Mouse (Mus musculus) granulocyte monocyte progenitor cell, adult 5-6 weeks (primary cell): ENCODE results near the gene Lce1b. TPM values are rescaled to one million over a fixed set of nuclear protein-coding genes. Genes with fewer than 3 reads are reported as not detected.

Experiments
- ATAC-seq: replicated peaks from 2 replicates; pipeline ENCODE4 v1.8.0; 2016; ENCODE audit warnings: mild to moderate bottlenecking, moderate TSS enrichment, inconsistent platforms; ENCODE audit not compliant: poor library complexity, severe bottlenecking
- total RNA-seq, 2 experiments: library from RNA; stranded (forward) in 1 of 2; stranded (reverse) in 1 of 2; fragments of 200-712, 200-1000 nt in 1 of 2; fragments of >200 nt in 1 of 2; fragmentation: Nextera tagmentation in 1 of 2; gene quantifications; 2 replicates each; pipeline ENCODE4 v1.2.3; 2014 to 2017

Lce1b gene
- total RNA-seq (2014; fragmentation: Nextera tagmentation) (not detected in 2 replicates), total RNA-seq (2017) (not detected in 2 replicates)

DNA sequence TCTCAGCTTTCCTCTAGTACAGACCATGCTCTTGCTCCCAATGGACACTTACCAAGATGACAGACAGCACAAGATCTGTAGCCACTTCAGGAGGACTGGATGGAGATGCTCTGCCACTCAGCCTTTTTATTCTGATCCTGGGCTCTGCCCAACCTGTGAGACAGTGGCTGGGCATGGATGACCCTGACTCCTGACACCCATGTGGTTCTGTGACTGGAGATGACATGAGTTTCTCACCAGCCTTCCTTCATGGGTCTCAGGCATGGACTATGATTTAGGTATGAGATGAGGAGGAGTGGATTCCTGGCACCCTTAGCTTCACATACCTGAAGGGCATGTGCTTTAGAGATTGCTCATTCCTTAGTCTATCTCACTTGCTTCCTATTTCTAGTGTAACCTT is at the start of gene Lce1b:
Gene Lce1b (minus strand): TSS at position 101 of the 400 bp plus-strand sequence.
- no peak for ATAC-seq

DNA sequence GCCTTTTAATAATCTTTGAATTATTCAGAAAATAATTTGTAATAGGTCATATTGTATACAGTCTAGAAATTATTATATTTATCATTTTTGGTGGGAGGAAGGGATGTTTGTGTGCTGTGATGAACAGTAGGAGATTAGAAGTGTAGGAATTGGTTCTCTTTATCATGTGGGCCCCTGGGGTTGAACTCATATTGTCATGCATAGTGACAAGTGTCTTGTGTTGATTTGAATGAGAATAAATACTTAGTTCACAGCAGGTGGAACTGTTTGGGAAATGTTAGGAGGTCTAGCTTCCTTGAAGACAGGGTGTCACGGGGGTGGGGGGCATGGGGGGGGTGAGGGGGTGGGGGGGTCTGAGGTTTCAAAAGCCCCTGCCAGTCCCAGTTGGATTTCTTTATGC is 37.9 kb upstream of the Lce1b start:
- ATAC-seq = no peak

DNA sequence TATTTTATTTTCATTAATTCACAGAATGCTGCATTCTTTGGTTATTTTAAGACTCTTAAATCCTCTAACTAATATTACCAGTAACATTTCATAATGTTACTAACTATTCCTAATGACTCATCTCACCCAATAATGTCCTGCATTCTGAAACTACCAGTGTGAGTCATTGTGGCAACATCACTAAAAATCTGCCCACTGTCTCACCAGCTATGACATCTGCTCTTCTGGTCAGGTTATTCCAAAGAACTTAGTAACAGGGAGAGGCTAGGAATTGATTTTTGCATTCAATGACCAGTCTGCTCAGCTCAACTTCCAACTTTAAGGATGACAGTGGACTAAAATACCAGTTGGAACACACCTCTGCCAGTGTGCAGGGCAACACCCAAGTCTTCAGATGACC is 35.0 kb upstream of the Lce1b start:
- no peak for ATAC-seq

- ATAC-seq = peak; percentile 62
These were observed 32.4 kb upstream of the Lce1b start for GRCm38 (mm10) chr3:92689154-92689553.

- no peak for ATAC-seq
These were observed 30.4 kb upstream of the Lce1b start, which contains the start of gene Lce1d for GRCm38 (mm10) chr3:92687110-92687509. Lce1d (minus strand) TSS chr3:92687210.

DNA sequence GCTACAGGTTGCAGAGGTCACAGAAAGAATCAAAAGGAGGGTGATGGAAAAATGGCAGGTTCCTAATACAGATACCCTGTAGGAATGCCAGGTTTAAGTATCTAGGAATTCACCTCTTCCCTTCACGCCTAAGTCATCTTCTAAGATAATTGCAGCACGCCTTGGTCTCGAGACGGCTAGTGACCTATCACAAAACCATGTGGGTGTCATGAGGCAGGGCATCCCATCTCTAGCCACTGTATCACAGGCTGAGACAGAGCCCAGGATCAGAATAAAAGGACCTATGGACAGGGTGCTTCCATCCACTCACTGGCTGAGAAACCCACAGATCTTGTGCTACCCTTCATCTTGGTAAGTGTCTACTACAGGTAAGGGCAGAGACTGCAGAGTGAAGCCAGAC is 22.2 kb upstream of the Lce1b start, which contains the start of gene Lce1c:
Gene Lce1c (plus strand): TSS at position 301 of the 400 bp plus-strand sequence.
- no peak for ATAC-seq

DNA sequence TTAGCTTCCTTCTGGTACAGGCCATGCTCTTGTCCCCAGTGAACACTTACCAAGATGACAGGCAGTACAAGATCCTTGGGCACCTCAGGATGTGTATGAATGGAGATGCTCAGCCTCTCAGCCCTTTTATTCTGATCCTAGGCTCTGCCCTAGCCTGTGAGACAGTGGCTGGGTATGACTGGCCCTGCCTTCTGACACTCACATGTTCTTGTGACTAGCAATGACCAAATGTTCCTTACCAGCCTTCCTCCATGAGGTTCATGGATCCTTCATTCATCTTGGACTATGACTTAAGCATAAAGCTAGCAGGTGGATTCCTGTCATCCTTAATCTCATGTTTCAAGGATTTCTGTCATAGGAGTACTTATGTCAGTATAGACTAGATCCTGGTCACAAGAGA is 13.5 kb upstream of the Lce1b start, which contains the start of gene Lce1a2:
Gene Lce1a2 (minus strand): TSS at position 101 of the 400 bp plus-strand sequence.
- no peak for ATAC-seq

- ATAC-seq = no peak
These were observed 8.5 kb downstream of the Lce1b start, which contains the start of gene Lce1a1 for GRCm38 (mm10) chr3:92648207-92648606. Lce1a1 (minus strand) TSS chr3:92648307.

GRCm38 (mm10) chr3:92639854-92640253 is 16.9 kb downstream of the Lce1b start:
- ATAC-seq = no peak

- ATAC-seq = no peak
These were observed 18.1 kb downstream of the Lce1b start for GRCm38 (mm10) chr3:92638653-92638991.

- ATAC-seq = no peak
These were observed 18.7 kb downstream of the Lce1b start for GRCm38 (mm10) chr3:92637745-92638652.

- ATAC-seq = no peak
These were observed 35.2 kb downstream of the Lce1b start, which contains the start of gene Lce6a for GRCm38 (mm10) chr3:92621560-92621959. Lce6a (minus strand) TSS chr3:92621660.

- no peak for ATAC-seq
These were observed 46.9 kb downstream of the Lce1b start for GRCm38 (mm10) chr3:92609804-92610203.

DNA sequence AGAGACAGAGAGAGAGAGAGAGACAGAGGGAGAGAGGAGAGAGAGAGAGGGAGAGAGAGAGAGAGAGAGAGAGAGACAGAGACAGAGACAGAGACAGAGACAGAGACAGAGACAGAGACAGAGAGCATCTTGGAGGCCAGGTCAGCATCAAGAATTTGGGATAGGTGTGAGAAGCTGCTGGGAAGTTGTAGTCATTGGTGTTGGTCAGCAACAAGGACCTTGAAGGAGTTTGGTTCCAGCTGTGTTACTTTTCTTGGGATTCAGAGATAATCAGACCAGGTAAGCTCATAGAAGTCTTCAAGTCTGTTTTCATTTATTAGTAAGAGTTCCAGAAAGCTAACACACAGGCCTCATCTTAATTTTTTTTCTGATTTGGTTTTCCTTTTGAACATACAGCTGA is 49.3 kb downstream of the Lce1b start, which contains the start of gene 2210017I01Rik:
Gene 2210017I01Rik (minus strand): TSS at position 101 of the 400 bp plus-strand sequence.
- ATAC-seq = no peak

Other genes starting within 250 kb of the Lce1b start
- gene Sprr2i, start 248.9 kb downstream of the Lce1b start, total RNA-seq (2014; fragmentation: Nextera tagmentation) = not detected in 2 replicates
- gene Sprr2i, start 248.9 kb downstream of the Lce1b start, total RNA-seq (2017) = not detected in 2 replicates
- gene Sprr2j-ps, start 238.8 kb downstream of the Lce1b start, total RNA-seq (2014; fragmentation: Nextera tagmentation) = not detected in 2 replicates
- not detected in 2 replicates for gene Sprr2j-ps, start 238.8 kb downstream of the Lce1b start, total RNA-seq (2017)
- gene Gm9774, start 227.5 kb downstream of the Lce1b start, total RNA-seq (2014; fragmentation: Nextera tagmentation) = 5.2 and 10.9 TPM in 2 replicates
- 1.2 TPM in 2 replicates for gene Gm9774, start 227.5 kb downstream of the Lce1b start, total RNA-seq (2017)
- gene Sprr2k, start 224.3 kb downstream of the Lce1b start, total RNA-seq (2014; fragmentation: Nextera tagmentation) = not detected in 2 replicates
- not detected in 2 replicates for gene Sprr2k, start 224.3 kb downstream of the Lce1b start, total RNA-seq (2017)
- not detected in 2 replicates for gene Sprr1b, start 218.1 kb downstream of the Lce1b start, total RNA-seq (2014; fragmentation: Nextera tagmentation)
- not detected in 2 replicates for gene Sprr1b, start 218.1 kb downstream of the Lce1b start, total RNA-seq (2017)
- not detected in 2 replicates for gene Sprr3, start 198.2 kb downstream of the Lce1b start, total RNA-seq (2014; fragmentation: Nextera tagmentation)
- not detected in 2 replicates for gene Sprr3, start 198.2 kb downstream of the Lce1b start, total RNA-seq (2017)
- not detected in 2 replicates for gene Sprr1a, start 171.0 kb downstream of the Lce1b start, total RNA-seq (2014; fragmentation: Nextera tagmentation)
- not detected in 2 replicates for gene Sprr1a, start 171.0 kb downstream of the Lce1b start, total RNA-seq (2017)
- not detected in 2 replicates for gene Sprr4, start 156.4 kb downstream of the Lce1b start, total RNA-seq (2014; fragmentation: Nextera tagmentation)
- gene Sprr4, start 156.4 kb downstream of the Lce1b start, total RNA-seq (2017) = not detected in 2 replicates
- gene 2310046K23Rik, start 122.4 kb downstream of the Lce1b start, total RNA-seq (2014; fragmentation: Nextera tagmentation) = not detected in 2 replicates
- gene 2310046K23Rik, start 122.4 kb downstream of the Lce1b start, total RNA-seq (2017) = not detected in 2 replicates
- not detected in 2 replicates for gene Ivl, start 83.2 kb downstream of the Lce1b start, total RNA-seq (2014; fragmentation: Nextera tagmentation)
- not detected in 2 replicates for gene Ivl, start 83.2 kb downstream of the Lce1b start, total RNA-seq (2017)
- not detected in 2 replicates for gene Smcp, start 67.9 kb downstream of the Lce1b start, total RNA-seq (2014; fragmentation: Nextera tagmentation)
- not detected in 2 replicates for gene Smcp, start 67.9 kb downstream of the Lce1b start, total RNA-seq (2017)
- gene 2210017I01Rik, start 49.4 kb downstream of the Lce1b start, total RNA-seq (2014; fragmentation: Nextera tagmentation) = not detected in 2 replicates
- gene 2210017I01Rik, start 49.4 kb downstream of the Lce1b start, total RNA-seq (2017) = not detected in 2 replicates
- gene Lce6a, start 35.3 kb downstream of the Lce1b start, total RNA-seq (2014; fragmentation: Nextera tagmentation) = not detected in 2 replicates
- not detected in 2 replicates for gene Lce6a, start 35.3 kb downstream of the Lce1b start, total RNA-seq (2017)
- gene Lce1a1, start 8.6 kb downstream of the Lce1b start, total RNA-seq (2014; fragmentation: Nextera tagmentation) = not detected in 2 replicates
- gene Lce1a1, start 8.6 kb downstream of the Lce1b start, total RNA-seq (2017) = not detected in 2 replicates
- not detected in 2 replicates for gene Lce1a2, start 13.4 kb upstream of the Lce1b start, total RNA-seq (2014; fragmentation: Nextera tagmentation)
- not detected in 2 replicates for gene Lce1a2, start 13.4 kb upstream of the Lce1b start, total RNA-seq (2017)
- gene Lce1c, start 22.3 kb upstream of the Lce1b start, total RNA-seq (2014; fragmentation: Nextera tagmentation) = not detected in 2 replicates
- not detected in 2 replicates for gene Lce1c, start 22.3 kb upstream of the Lce1b start, total RNA-seq (2017)
- gene Lce1d, start 30.3 kb upstream of the Lce1b start, total RNA-seq (2014; fragmentation: Nextera tagmentation) = not detected in 2 replicates
- gene Lce1d, start 30.3 kb upstream of the Lce1b start, total RNA-seq (2017) = not detected in 2 replicates
- gene Lce1e, start 52.1 kb upstream of the Lce1b start, total RNA-seq (2014; fragmentation: Nextera tagmentation) = not detected in 2 replicates
- not detected in 2 replicates for gene Lce1e, start 52.1 kb upstream of the Lce1b start, total RNA-seq (2017)
- gene Lce1f, start 63.4 kb upstream of the Lce1b start, total RNA-seq (2014; fragmentation: Nextera tagmentation) = not detected in 2 replicates
- not detected in 2 replicates for gene Lce1f, start 63.4 kb upstream of the Lce1b start, total RNA-seq (2017)
- not detected in 2 replicates for gene Gm38119, start 82.2 kb upstream of the Lce1b start, total RNA-seq (2014; fragmentation: Nextera tagmentation)
- gene Gm38119, start 82.2 kb upstream of the Lce1b start, total RNA-seq (2017) = not detected in 2 replicates
- not detected in 2 replicates for gene Lce1g, start 95.4 kb upstream of the Lce1b start, total RNA-seq (2014; fragmentation: Nextera tagmentation)
- gene Lce1g, start 95.4 kb upstream of the Lce1b start, total RNA-seq (2017) = not detected in 2 replicates
- not detected in 2 replicates for gene Lce1h, start 108.1 kb upstream of the Lce1b start, total RNA-seq (2014; fragmentation: Nextera tagmentation)
- gene Lce1h, start 108.1 kb upstream of the Lce1b start, total RNA-seq (2017) = not detected in 2 replicates
- not detected in 2 replicates for gene Lce1i, start 122.0 kb upstream of the Lce1b start, total RNA-seq (2014; fragmentation: Nextera tagmentation)
- gene Lce1i, start 122.0 kb upstream of the Lce1b start, total RNA-seq (2017) = not detected in 2 replicates
- gene Lce1j, start 133.6 kb upstream of the Lce1b start, total RNA-seq (2014; fragmentation: Nextera tagmentation) = not detected in 2 replicates
- not detected in 2 replicates for gene Lce1j, start 133.6 kb upstream of the Lce1b start, total RNA-seq (2017)
- gene Lce1k, start 151.0 kb upstream of the Lce1b start, total RNA-seq (2014; fragmentation: Nextera tagmentation) = not detected in 2 replicates
- gene Lce1k, start 151.0 kb upstream of the Lce1b start, total RNA-seq (2017) = not detected in 2 replicates
- not detected in 2 replicates for gene Kprp, start 170.3 kb upstream of the Lce1b start, total RNA-seq (2014; fragmentation: Nextera tagmentation)
- not detected in 2 replicates for gene Kprp, start 170.3 kb upstream of the Lce1b start, total RNA-seq (2017)
- gene Lce1l, start 194.4 kb upstream of the Lce1b start, total RNA-seq (2014; fragmentation: Nextera tagmentation) = not detected in 2 replicates
- not detected in 2 replicates for gene Lce1l, start 194.4 kb upstream of the Lce1b start, total RNA-seq (2017)
- not detected in 2 replicates for gene 2310050C09Rik, start 213.3 kb upstream of the Lce1b start, total RNA-seq (2014; fragmentation: Nextera tagmentation)
- gene 2310050C09Rik, start 213.3 kb upstream of the Lce1b start, total RNA-seq (2017) = not detected in 2 replicates